Mouse (Mus musculus): ENCODE data around the gene Gzmm. TPM values are rescaled to one million over a fixed set of nuclear protein-coding genes. Genes with fewer than 3 reads are reported as not detected.

Gzmm gene
- polyA plus RNA-seq, 1 experiment from 2014 or later: 0.76 TPM

DNA sequence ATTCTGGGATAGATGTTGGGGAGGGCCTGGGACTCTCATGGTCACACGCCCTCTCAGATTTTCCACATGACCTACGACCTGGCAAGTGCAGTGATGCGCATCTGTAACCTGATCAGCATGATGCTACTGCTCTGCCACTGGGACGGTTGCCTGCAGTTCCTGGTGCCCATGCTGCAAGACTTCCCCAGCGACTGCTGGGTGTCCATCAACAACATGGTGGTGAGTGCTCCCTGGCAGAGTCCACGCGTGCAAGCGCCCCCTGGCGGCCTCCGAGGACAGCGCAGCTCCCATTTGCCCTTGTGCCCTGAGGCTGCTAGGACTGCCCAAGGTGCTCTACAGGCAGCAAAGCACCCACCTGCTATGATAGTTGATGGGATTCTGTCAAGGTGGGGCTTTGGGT lies 37.3 kb downstream of the Gzmm start:
- Histone ChIP-seq H3K27ac (no peak overlapping the region), H3K4me1 (peaks cover 3% of the 10 kb centered on the region; the same call in 1 of the 2 replicates), H3K27me3 (ENCODE audit: low read depth, poor library complexity, severe bottlenecking) (0 out of 2 replicates have a peak, but pooled peaks cover 1% of the 10 kb centered on the region), H3K4me3 (no peak overlapping the region), H3K9me3 (replicated peaks) (no peaks in the 10 kb centered on the region), H3K36me3 (no peaks in the 10 kb centered on the region)
- DNase-seq (ENCODE audit: low spot score): peak; percentile 60
- 36% methylated on average over 11 of the region's 11 CpGs for WGBS

DNA sequence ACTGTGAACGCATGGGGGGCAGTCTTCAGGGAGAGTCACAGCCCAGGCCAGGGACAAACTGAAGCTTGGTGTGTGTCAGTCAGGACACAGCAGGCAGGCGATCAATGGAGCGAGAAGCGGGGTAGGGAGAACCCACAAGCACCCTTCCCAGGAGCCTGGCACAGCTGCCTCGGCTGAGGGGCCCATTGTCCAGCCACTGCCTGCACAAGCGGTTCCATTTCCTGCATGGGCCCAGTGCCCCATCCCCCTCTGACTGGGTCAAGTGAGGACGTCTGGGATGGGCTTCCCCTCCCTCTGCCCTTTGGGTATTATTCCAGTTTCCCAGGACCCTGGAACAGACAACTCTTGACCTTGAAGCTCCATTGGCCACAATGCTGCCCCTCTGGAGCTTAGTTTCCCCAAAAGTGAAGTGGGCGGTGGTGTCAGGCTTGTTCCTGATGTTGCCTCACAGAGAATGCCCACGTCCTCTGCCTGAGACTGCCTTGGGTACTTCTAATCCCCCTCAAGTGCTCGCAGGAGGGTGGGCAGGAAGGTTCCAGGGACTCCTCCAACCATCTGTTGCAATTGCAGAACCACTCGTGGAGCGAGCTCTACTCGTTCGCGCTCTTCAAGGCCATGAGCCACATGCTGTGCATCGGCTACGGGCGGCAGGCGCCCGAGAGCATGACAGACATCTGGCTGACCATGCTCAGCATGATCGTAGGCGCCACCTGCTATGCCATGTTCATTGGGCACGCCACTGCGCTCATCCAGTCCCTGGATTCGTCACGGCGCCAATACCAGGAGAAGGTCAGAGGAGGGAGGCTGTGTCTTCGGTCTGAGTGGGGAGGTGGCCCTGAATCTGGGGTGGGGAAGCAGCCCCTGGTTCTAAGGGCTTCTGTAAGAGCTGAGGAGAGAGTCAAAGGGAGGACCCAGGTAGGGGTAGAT lies 39.8 kb downstream of the Gzmm start:
- Histone ChIP-seq H3K36me3 (peaks cover 11% of the 10 kb centered on the region), H3K4me3 (no peak overlapping the region), H3K27ac (no peak overlapping the region), H3K4me1 (peaks cover 3% of the 10 kb centered on the region; the same call in 1 of the 2 replicates), H3K9me3 (replicated peaks) (no peaks in the 10 kb centered on the region), H3K27me3 (ENCODE audit: low read depth, poor library complexity, severe bottlenecking) (no peaks in the 10 kb centered on the region)
- WGBS: 77% methylated on average over 28 of the region's 28 CpGs
- DNase-seq (ENCODE audit: low spot score): no peak

DNA sequence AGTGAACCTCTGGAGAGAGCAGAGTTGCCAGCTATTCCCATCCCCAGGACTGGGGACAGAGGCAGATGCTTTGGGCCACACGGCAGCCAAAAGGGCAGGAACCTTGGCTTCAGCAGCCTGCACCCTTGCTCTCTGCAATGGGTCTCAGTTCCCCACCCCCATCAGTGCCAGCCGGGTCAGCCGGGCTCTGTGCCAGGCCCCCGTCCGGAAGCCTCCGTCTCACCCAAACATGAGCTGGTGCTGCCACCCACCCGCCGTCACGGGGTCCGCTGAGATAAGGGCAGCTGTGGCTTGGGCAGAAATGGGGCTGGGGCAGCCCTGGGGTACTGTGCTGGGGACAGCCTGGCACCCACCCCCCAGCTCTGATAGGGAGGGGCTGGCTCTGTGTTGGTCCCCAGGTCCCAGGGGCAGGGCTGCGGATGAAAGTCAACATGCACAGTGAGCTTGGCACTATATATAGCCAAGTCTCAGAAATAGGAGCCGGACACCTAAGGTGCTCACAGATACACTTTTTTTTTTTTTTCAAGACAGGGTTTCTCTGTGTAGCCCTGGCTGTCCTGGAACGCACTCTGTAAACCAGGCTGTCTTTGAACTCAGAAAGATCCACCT lies 40.6 kb downstream of the Gzmm start:
- no peak overlapping the region for H3K27ac ChIP-seq
- peaks cover 4% of the 10 kb centered on the region; the same call in 1 of the 2 replicates for H3K27me3 ChIP-seq (ENCODE audit: low read depth, poor library complexity, severe bottlenecking)
- no peak for DNase-seq (ENCODE audit: low spot score)
- 89% methylated on average over 13 of the region's 13 CpGs for WGBS
- H3K36me3 ChIP-seq: peaks cover 19% of the 10 kb centered on the region
- H3K9me3 ChIP-seq (replicated peaks): no peaks in the 10 kb centered on the region
- H3K4me3 ChIP-seq: no peak overlapping the region
- peaks cover 3% of the 10 kb centered on the region; the same call in 1 of the 2 replicates for H3K4me1 ChIP-seq

DNA sequence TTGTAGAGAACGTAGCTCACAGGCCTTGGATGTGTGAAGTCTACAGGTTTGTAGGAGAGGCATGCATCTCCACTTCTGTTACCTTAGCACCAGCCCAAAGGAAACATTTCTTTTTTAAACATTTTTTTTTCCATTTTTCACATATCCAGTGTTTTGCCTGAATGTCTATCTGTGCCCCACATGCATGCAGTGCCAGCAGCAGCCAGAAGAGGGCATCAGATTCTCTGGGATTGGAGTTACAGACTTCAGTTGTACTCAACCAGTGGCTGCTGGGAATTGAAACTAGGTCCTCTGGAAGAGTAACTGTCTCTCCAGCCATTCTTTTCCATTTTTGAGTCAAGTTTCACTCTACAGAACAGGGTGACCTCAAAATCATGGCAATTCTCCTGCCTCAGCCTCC lies 43.7 kb downstream of the Gzmm start:
- Histone ChIP-seq H3K9me3 (replicated peaks) (peaks cover 3% of the 10 kb centered on the region; the same call in 1 of the 2 replicates), H3K27ac (no peak overlapping the region), H3K27me3 (ENCODE audit: low read depth, poor library complexity, severe bottlenecking) (peaks cover 34% of the 10 kb centered on the region), H3K36me3 (peaks cover 50% of the 10 kb centered on the region), H3K4me3 (no peak overlapping the region), H3K4me1 (peaks cover 11% of the 10 kb centered on the region)
- 97% methylated on average over 1 of the region's 1 CpGs for WGBS
- no peak for DNase-seq (ENCODE audit: low spot score)

DNA sequence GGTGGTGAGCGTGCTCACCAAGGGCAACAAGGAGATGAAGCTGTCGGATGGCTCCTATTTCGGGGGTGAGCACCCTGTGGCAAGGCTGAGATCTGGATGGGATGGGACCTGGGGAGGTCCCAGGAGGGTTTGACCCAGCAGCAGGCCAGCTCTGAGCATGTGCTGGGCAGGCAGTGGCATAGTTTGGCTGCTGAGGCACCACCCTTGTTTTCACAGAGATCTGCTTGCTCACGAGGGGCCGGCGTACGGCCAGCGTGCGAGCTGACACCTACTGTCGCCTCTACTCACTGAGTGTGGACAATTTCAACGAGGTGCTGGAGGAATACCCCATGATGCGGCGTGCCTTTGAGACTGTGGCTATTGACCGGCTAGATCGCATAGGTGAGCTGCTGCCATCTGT lies 45.0 kb downstream of the Gzmm start:
- DNase-seq (ENCODE audit: low spot score): no peak
- 94% methylated on average over 15 of the region's 15 CpGs for WGBS
- peaks cover 36% of the 10 kb centered on the region for H3K27me3 ChIP-seq (ENCODE audit: low read depth, poor library complexity, severe bottlenecking)
- peaks cover 12% of the 10 kb centered on the region for H3K9me3 ChIP-seq (replicated peaks)
- H3K4me3 ChIP-seq: no peak overlapping the region
- peaks cover 11% of the 10 kb centered on the region for H3K4me1 ChIP-seq
- no peak overlapping the region for H3K27ac ChIP-seq
- H3K36me3 ChIP-seq: peaks cover 63% of the 10 kb centered on the region

DNA sequence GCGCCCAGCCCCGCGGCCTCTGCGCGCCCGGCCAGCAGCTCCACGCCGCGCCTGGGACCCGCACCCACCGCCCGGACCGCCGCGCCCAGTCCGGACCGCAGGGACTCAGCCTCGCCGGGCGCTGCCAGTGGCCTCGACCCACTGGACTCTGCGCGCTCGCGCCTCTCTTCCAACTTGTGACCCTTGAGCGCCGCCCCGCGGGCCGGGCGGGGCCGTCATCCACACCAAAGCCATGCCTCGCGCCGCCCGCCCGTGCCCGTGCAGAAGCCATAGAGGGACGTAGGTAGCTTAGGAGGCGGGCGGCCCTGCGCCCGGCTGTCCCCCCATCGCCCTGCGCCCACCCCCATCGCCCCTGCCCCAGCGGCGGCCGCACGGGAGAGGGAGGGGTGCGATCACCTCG lies 46.5 kb downstream of the Gzmm start:
- peaks cover 78% of the 10 kb centered on the region for H3K36me3 ChIP-seq
- 29% methylated on average over 51 of the region's 52 CpGs for WGBS
- peaks cover 27% of the 10 kb centered on the region for H3K9me3 ChIP-seq (replicated peaks)
- no peak for DNase-seq (ENCODE audit: low spot score)
- 0 out of 2 replicates have a peak overlapping the region, but pooled peaks have one; percentile 21 for H3K27ac ChIP-seq
- H3K4me1 ChIP-seq: peaks cover 11% of the 10 kb centered on the region
- peak overlapping the region; percentile 32 for H3K4me3 ChIP-seq
- H3K27me3 ChIP-seq (ENCODE audit: low read depth, poor library complexity, severe bottlenecking): peaks cover 36% of the 10 kb centered on the region

DNA sequence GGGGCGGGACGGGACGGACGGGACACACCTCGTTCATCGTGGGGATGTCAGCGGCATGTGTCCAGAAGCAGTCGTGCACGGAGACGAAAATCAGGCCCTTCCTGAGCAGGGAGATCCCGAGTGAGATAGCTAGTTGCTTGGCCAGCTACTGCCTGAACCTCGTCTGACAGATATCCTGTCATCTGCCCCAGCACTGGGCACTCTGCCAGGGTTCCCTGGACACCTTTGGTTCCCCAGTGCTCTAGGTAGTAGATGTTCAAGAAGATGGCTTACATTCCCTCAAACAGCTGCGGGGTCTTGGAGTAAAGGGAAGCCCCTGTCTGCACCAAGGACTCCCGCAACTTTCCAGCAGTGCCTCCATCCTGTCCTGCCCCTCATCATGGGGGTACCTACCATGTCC lies 47.9 kb downstream of the Gzmm start:
- Histone ChIP-seq H3K4me3 (no peak overlapping the region), H3K27me3 (ENCODE audit: low read depth, poor library complexity, severe bottlenecking) (peaks cover 36% of the 10 kb centered on the region), H3K36me3 (peaks cover 90% of the 10 kb centered on the region), H3K9me3 (replicated peaks) (peaks cover 30% of the 10 kb centered on the region), H3K27ac (no peak overlapping the region), H3K4me1 (peaks cover 11% of the 10 kb centered on the region)
- WGBS: 90% methylated on average over 12 of the region's 14 CpGs
- no peak for DNase-seq (ENCODE audit: low spot score)

DNA sequence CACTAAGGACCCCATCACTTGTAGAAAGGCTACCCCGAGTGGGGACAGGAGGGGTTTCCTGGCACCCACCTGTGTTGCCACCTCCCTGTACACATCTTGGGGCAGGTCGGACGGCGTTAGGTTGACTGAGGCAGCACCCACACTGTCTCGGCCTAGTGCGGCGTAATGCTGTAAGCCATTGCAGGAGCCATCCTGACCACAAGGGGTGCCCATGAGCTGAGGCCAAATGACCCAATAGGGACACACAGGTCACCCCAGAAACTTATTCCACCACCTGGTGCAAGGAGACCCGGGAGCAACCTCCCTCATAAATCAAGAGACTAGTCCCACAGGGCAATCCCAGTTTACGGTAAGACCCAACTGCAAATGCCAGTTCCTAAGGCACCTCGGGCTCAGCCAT lies 49.4 kb downstream of the Gzmm start:
- Histone ChIP-seq H3K27ac (no peak overlapping the region), H3K4me3 (no peak overlapping the region), H3K4me1 (peaks cover 11% of the 10 kb centered on the region), H3K9me3 (replicated peaks) (peaks cover 30% of the 10 kb centered on the region), H3K27me3 (ENCODE audit: low read depth, poor library complexity, severe bottlenecking) (peaks cover 36% of the 10 kb centered on the region), H3K36me3 (peaks cover 97% of the 10 kb centered on the region)
- 90% methylated on average over 10 of the region's 10 CpGs for WGBS
- DNase-seq (ENCODE audit: low spot score): no peak

DNA sequence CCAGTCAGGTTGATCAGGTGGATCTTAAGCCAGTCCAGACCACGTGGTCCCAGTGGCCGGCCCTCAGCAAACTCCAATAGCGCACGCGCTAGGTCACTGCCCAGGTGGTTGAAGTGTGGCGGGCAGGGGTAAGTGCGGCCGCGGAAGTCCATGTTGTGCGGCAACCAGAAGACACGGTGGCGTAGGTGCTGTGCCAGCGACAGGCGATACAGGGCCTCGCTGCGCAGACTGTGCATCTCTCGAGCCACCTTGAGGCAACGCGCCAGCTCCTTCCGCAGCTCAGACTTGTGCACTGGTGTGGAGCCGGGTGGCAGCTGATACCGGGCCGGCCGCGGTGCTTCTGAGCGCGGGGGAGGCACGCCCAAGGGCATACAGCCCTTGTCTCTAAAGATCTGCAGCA lies 50.4 kb downstream of the Gzmm start:
- DNase-seq (ENCODE audit: low spot score): no peak
- Histone ChIP-seq H3K27me3 (ENCODE audit: low read depth, poor library complexity, severe bottlenecking) (peaks cover 35% of the 10 kb centered on the region), H3K27ac (no peak overlapping the region), H3K36me3 (peaks cover 98% of the 10 kb centered on the region), H3K9me3 (replicated peaks) (peaks cover 30% of the 10 kb centered on the region), H3K4me3 (peak overlapping the region; percentile 3; the same call in 1 of the 2 replicates), H3K4me1 (peaks cover 11% of the 10 kb centered on the region)
- WGBS: 96% methylated on average over 28 of the region's 28 CpGs

DNA sequence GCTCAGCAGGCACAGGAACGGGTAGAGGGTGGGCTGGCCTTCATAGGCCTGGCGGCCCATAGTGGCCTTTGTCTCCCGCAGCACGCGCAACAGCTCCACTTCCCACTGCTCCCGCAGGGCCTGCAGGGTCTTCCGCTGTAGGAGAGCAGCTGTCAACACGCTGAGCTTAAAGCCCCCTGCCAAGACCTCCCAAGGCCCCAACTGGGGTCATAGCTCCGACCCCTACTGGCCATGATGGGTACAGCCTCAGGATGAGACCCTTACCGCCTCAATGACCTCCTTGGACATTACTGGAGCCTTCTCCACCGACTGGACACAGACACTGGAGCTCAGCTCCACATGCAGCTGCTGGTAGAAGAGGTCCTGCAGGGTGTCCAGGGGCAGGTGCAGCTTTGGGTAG lies 52.0 kb downstream of the Gzmm start:
- H3K9me3 ChIP-seq (replicated peaks): peaks cover 30% of the 10 kb centered on the region
- DNase-seq (ENCODE audit: low spot score): no peak

DNA sequence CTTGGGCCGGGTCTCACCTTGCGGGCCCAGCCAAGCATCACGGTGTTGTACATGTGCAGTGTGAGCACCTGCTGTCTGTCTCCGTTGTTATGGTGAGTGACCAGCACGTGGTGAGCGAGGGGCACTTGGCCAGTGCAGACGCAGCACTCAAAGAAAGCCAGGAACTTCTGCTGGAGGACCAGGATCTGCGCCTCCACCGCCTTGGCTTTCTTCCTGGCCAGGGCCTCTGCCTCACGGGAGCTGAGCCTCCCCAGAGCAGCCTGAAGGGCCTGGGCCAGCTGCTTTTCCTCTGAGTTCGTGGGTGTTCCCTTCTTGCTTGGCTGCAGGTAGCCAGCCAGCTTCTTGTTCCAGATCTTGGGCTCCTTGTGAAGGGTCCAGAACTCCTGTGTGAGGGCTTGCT lies 54.3 kb downstream of the Gzmm start:
- 91% methylated on average over 11 of the region's 11 CpGs for WGBS
- Histone ChIP-seq H3K9me3 (replicated peaks) (peaks cover 24% of the 10 kb centered on the region), H3K4me1 (peaks cover 14% of the 10 kb centered on the region)

More for the DNA sequence above, 52.0 kb downstream of the Gzmm start:
- 79% methylated on average over 11 of the region's 11 CpGs for WGBS
- Histone ChIP-seq H3K27me3 (ENCODE audit: low read depth, poor library complexity, severe bottlenecking) (peaks cover 18% of the 10 kb centered on the region), H3K4me1 (peaks cover 7% of the 10 kb centered on the region; the same call in 1 of the 2 replicates), H3K4me3 (no peak overlapping the region), H3K27ac (no peak overlapping the region), H3K36me3 (peaks cover 89% of the 10 kb centered on the region)

DNA sequence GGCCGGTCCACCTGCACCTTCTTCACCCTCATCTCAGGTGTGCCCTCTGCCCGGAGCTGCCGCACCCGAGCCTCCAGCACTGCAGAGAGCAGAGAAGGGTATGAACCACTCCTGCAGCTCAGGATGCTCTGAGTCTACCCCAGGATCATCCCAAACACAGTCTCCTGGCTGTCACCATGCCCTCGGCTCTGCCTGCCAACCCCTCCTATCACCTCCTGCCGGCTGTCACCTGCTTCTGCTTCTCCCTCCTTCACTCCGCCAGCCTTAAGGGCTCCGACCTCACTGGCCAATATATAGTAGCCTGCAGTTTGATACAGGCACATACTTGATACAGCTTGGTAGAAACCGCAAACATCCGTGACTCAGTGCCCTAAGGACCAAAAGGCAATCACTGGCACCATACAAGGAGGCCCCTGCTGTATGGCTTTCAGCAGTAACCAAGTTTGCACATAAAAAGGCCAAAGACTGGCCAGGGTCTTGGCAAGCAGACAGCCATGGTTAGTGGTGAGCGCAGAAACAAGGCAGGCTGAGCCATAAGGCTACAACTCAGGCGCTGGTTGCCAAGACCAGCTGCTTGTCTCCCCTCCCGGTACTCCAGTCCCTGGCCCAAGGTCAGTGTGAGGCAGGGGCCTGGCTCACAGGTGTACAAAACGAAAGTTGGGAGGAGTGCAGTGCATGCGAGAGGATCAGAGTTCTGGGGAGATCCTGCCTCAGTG lies 55.0 kb downstream of the Gzmm start:
- Histone ChIP-seq H3K4me1 (peaks cover 14% of the 10 kb centered on the region), H3K27ac (no peak overlapping the region), H3K9me3 (replicated peaks) (peaks cover 18% of the 10 kb centered on the region), H3K36me3 (peaks cover 60% of the 10 kb centered on the region), H3K4me3 (no peak overlapping the region), H3K27me3 (ENCODE audit: low read depth, poor library complexity, severe bottlenecking) (no peaks in the 10 kb centered on the region; the same call in 1 of the 2 replicates)
- DNase-seq (ENCODE audit: low spot score): no peak
- 96% methylated on average over 15 of the region's 15 CpGs for WGBS

More for the DNA sequence above, 54.3 kb downstream of the Gzmm start:
- no peak overlapping the region for H3K4me3 ChIP-seq
- no peaks in the 10 kb centered on the region; the same call in 1 of the 2 replicates for H3K27me3 ChIP-seq (ENCODE audit: low read depth, poor library complexity, severe bottlenecking)
- peaks cover 66% of the 10 kb centered on the region for H3K36me3 ChIP-seq
- DNase-seq (ENCODE audit: low spot score): no peak
- no peak overlapping the region for H3K27ac ChIP-seq
